Mouse (Mus musculus): ENCODE data around the gene Cct3.

- TF ChIP-seq CTCF (conservative IDR thresholded peaks at IDR 0.05; ENCODE audit: low read length): no peak
- no peak for TF ChIP-seq NANOG (IDR thresholded peaks at IDR 0.05; ENCODE audit: borderline replicate concordance, low read length)
These were observed 53.8 kb downstream of the Cct3 start for GRCm38 (mm10) chr3:88350732-88351131.

All from E14TG2a.4 (cell line).